Mouse (Mus musculus) cerebellum, postnatal 4 days (tissue): ENCODE results near the gene Clca4a.
"Not testable (repeated sequence)": the region's sequence is repeated elsewhere in the genome, so short reads cannot be mapped to it uniquely, and the experiment has no call there.

ENCODE experiments used
- DNase-seq, 2 experiments: peaks; one replicate each; pipeline ENCODE4 v3.0.0; 2022; ENCODE audit warnings: low spot score in 2 of 2, mixed read lengths in 1 of 2

Clca4a gene

DNA sequence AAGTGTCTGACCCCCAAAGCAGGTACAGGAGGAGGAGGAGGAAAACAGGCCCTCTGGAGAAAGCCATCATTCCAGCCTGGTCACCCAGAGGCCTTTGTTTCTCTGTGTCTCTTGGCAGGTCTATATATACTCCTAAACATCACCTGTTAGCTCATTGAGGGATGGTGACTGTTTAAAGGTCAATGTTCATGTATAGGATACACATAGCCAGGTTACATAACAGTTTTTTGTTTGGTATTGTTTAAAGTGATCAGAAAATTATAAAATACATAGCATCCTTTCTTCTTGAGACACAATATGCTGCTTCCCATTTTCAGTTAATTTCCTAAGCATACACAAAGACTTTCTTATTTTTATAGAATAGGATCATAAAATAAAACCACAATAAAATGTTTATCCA is at the start of gene Clca4a:
TSS of gene Clca4a (minus strand) at position 101 of the 400 bp plus-strand sequence.
- DNase-seq: no peak

- DNase-seq: no peak
Measured at GRCm38 (mm10) chr3:145017807-145018206, 43.0 kb upstream of the Clca4a start.

DNA sequence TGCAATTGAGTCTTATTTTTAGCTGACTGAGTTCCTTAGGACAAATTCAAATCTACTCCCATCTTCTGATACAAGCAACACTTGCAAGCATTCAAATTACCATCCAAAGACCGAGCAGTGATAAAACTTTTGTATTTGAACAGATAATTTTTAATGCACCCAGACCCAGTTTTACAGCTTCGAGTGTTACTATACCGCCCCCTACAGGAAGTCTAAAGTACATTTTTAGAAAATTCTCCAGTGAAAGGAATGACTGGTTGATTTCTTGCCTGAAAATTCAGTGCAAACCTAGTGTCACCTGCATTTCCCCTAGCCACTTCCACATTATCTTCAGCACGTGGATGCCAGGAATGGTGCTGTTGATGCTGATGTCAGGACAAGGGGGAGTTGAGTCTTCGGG is 29.6 kb upstream of the Clca4a start:
- DNase-seq: no peak

GRCm38 (mm10) chr3:145000912-145001311 is 26.1 kb upstream of the Clca4a start:
- no peak for DNase-seq

DNA sequence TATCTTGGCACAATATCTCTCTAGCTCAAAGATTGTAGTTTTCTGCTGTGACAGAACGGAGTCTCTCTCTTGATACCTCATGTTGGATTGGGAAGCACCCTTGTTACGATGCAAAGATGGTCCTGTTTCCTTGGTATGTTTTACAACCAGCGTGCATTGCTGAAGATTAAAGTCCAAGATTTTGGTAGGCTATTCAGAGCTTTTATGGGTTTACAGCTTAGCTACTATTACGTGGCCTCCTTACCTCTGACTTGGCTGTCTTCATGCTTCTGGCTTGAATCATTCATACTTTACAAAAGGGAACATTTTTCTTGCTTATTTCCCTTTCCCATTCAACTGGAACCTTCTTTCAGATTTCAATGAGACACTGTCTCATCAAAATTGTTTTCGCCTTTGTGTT is 18.2 kb upstream of the Clca4a start:
- DNase-seq: no peak

GRCm38 (mm10) chr3:144992618-144993017 is 17.8 kb upstream of the Clca4a start:
- DNase-seq: no peak

DNA sequence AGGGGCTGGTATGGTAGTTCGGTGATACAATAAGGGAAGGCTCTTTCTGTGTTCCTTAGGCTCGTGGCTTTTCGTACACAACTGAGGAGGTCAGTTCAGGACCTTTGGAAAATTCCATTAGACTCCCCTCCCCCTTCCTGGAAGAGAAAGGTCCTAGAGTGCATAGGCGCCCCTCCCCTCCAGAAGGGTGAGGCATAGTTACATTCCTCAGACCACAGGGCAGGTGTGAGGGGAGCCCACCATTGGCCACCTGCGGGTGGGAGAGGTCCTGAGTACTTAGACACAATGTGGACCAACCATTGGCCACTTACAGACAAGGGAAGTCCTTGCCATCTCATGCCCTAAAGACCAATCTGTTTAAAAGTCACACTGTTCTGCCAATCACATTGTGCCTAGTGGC is 11.0 kb upstream of the Clca4a start:
- DNase-seq: no peak

- no peak for DNase-seq
Measured at GRCm38 (mm10) chr3:144980551-144980950, 5.7 kb upstream of the Clca4a start.

DNA sequence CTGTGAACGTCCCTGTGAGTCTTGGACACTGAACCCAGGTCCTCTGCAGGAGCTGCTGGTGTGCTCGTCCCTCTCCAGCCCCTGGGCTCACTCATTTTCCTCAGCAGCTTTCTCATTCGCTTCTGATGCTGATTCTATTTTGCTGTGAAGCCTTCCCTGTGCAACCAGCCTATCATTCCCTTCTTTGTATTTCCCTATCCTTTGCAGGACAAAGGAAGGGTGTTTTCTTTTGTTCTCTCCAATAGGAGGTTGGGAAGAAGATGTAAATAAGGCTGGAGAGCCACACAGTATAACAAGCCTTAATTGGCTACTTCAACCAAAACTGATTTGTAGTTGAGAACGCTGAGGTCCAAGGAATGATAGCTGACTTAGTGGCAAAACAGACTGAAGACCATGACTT is 2.8 kb upstream of the Clca4a start:
- DNase-seq: no peak

DNA sequence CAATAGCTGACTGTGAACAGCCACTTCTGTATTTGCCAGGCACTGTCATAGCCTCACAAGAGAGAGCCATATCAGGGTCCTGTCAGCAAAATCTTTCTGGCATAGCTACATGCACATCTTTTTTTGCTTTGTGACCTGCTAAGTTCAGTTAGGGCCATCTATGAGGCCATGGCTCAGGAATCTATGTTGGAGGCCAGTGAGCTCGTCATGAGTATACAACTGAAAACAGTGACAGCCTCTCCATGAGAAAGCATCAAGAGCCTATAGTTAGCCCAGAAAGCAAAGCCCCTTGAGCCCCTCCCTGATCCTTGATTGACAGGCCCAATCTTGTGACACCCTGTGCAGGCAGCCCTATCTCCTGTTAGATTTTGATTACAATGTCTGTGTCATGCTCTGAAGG is 1.2 kb upstream of the Clca4a start:
- DNase-seq: no peak

DNA sequence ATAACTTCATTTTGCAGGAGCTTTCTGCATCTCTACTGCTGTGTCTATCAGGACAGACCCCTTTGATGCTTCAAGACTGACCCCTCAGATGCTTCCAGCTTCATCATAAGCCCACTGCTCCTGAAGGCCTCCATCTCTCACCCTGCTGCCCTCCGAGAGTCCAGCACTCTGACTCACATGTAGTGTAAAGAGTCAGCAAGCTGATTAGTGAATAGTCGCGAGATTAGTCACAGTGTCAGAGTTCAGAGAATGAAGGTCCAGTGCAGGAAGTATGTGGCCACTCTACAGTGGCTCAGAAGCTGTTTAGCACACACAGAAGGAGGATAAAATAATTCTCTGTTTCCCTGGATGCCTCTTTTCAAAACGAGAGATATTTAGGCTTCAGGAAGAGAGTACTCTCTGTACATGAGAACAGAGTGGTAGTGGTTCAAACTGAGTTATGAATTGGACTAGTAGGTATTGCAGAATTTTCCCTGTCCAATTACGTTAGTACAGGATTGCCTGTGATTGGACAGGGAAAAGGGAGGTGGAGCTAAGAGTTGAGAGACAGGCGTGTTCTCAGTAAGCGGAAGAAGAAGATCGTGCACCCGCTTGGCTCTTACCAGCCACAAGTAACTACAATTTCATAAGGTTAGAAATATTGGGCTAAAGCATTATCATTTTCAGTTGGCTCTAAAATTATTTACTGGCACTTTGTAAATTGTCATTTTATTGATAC is 3.1 kb downstream of the Clca4a start:
- DNase-seq: no peak

DNA sequence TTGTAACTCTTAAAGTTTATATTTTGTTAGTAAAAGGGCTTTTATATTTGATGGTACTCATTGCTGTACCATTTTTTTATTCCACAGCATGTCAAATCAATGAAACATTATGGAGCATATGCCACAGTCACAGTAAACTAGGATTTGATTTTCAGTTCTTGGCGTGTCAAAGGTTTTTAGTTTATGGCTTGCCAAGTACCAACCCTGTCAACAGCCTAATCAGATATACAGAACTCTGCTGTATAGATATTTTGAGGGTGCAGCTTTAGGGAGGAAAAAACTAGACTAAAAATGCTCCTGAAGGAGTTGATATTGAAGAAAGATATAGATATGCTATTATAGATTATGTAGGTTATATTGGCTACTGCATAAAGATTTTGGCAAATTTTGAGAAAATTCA is 5.1 kb downstream of the Clca4a start:
- DNase-seq: no peak

- no peak for DNase-seq
Measured at GRCm38 (mm10) chr3:144966074-144966473, 8.8 kb downstream of the Clca4a start.

- DNase-seq: no peak
Measured at GRCm38 (mm10) chr3:144950829-144951228, 24.0 kb downstream of the Clca4a start.

- DNase-seq: not testable (repeated sequence)
Measured at GRCm38 (mm10) chr3:144947376-144947775, 27.5 kb downstream of the Clca4a start.

- DNase-seq: not testable (repeated sequence)
Measured at GRCm38 (mm10) chr3:144933625-144934024, 41.2 kb downstream of the Clca4a start.

GRCm38 (mm10) chr3:144933011-144933491 is 41.8 kb downstream of the Clca4a start:
- DNase-seq: no peak

GRCm38 (mm10) chr3:144932335-144932734 is 42.5 kb downstream of the Clca4a start, which contains the start of gene Clca4b:
TSS of gene Clca4b (minus strand) at chr3:144932529.
- no peak for DNase-seq

- DNase-seq: no peak
Measured at GRCm38 (mm10) chr3:144914014-144914413, 60.8 kb downstream of the Clca4a start.
